Mouse (Mus musculus) liver, adult (tissue): ENCODE data around the gene Nr6a1.

ENCODE experiments used
- GATA4 ChIP-seq: IDR thresholded peaks from 2 replicates; pipeline ENCODE4 v1.6.1; 2014; ENCODE audit warnings: mild to moderate bottlenecking, low read length; ENCODE audit not compliant: insufficient replicate concordance

The Nr6a1 gene

DNA sequence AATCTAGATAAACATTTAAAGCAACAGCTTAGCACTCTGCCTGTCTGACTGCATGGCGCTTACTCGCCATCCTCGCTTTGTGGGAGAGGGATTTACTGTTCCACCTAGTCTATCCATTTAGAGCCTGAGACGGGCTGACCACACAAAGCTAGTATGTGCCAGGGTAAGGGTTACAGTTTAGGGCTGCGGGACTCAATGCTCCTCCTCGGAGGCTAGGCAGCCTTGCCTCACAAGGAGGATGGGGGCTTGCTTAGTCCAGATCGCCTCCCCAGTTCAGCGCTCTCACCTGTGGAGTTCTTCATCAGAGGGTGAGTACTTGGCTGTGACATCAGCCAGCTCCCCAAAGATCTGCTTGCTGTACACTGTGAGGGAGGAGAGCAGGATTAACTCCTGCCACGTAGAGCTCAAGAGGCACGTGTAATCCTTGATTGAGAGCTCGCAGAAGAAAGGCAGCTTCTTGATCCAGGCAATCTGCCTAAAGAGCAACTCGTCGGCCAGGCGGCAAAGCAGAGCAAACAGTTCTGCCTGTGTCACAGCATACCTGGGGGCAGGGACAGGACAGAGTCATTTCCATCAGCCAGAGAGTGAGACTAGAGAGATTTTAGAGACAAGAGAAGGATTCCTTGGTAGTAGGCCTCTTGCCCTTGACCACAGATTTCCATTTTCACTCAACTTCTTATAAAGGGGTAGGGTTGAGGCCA is 188.7 kb downstream of the Nr6a1 start:
- no peak for TF ChIP-seq GATA4

DNA sequence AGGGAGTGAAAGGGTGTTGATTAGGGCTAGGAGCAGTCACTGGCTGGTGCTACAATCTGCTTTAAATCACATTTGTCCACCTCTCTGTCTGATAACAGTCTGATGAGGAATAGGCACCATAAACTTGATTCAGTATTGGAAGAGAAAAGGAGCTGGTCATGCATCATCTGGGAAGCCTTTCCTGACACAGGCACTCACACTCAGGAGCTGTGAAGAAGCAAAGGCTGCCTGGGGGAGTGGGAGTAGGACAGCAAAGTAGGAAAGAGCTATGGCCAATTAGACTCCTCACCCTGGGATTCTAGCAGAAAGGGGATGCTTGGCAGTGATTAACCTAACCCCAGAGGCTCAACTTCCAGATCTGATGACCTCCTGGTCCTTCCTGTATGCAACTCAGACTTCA is 191.7 kb downstream of the Nr6a1 start:
- TF ChIP-seq GATA4 = no peak

DNA sequence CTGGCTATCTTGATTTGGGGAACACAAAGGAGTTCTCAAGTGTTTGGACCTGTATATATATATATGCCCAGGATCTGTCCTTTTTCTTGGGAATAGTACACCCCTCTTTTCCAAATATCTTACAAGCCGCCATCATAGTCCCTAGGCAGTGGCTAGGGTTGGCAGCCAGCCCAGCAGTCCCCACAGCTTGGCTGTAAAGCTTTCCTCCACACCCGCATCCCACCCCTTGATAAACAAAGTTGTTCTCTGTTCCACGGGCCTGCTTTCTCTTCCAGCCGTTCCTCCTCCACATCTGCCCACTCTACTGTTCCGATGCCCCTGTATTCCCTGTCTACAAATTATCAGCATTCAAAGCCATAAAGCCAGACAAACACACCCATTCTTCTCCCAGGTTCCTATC is 192.8 kb downstream of the Nr6a1 start:
- no peak for TF ChIP-seq GATA4

DNA sequence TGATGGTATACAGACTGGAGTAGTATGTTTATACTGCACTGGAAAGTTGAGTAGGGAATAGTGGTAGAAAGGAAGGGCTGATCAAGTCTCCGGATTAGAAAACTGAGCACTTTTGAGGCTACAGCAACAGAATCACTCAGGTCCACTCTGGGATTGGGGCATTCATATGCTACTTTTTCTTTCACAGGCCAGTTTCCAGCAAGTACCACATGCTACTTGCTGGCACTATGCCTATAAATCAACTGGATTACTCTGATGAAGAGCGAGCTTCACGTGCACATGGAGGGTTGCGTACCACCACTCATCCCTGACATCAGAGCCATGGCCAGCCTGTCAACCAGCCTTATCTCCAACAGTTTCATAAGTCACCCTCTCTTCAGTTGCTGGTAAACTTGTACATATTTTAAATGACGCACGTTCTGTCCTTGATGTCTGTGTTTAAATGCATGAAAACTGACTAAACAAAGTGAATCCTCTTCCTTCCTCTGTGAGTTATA is 197.1 kb downstream of the Nr6a1 start:
- TF ChIP-seq GATA4 = no peak

GRCm38 (mm10) chr2:38725427-38725826 is 202.1 kb downstream of the Nr6a1 start:
- TF ChIP-seq GATA4 = no peak

GRCm38 (mm10) chr2:38723378-38723777 is 204.1 kb downstream of the Nr6a1 start:
- no peak for TF ChIP-seq GATA4

DNA sequence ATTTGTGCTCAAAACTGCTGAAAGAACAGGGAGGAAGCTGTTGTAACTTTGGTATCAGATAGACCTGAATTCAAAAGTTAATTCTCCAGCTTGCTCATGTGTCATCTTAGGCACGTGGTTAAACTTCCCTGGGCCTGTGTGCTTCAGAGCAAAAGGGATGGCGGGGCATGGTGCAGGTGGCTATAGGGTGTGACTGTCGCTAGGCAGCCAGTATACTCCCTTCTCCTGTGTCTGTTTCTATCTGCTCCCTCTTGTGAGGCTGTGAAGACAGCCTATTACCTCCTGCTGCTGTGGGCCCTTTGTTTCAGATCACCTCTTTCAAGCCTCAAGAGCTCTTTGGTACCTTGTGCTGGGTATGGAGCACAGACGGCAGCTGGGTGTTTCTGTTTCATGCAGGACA is 205.4 kb downstream of the Nr6a1 start:
- TF ChIP-seq GATA4 = no peak

DNA sequence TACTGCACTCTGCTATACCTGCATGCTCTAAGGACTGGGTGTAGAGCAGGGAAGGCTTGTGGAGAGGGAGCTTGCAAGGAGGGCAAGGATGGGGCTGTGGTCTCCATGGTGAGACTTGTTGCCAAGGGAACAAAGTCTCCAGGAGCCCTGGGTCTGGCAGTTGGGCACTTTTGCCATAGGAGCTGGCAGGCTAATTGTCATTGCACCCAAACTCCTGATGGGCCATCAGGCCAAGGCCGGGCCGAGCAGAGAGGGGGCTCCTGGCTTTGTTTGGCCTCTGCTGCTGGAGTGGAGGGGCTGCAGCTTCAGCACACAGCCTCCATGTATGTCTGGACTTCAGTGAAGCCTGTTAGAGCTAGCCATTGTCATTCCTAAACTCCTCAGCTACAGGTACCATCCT is 206.8 kb downstream of the Nr6a1 start:
- TF ChIP-seq GATA4 = no peak

DNA sequence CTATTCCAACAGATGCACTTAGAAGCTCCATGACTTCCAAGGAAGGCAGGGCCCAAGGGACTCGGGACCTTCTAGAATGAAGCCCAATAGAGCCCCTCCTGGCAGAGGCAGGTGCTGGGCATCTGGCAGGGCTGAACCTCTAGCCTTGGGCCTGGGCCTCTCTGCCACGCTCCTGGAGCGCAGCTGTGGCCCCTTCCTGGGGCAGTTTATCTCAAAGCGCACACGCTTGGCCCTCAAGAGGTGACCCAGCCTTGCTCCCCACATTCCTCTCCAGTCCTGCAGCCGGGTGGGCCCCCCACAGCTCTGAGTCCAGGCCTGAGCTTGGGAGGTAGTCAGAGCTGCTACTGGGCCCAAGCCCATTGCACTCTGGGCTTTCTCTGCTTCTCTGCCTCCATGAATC is 208.1 kb downstream of the Nr6a1 start:
- TF ChIP-seq GATA4 = no peak

GRCm38 (mm10) chr2:38718676-38719075 is 208.8 kb downstream of the Nr6a1 start:
- TF ChIP-seq GATA4 = no peak

DNA sequence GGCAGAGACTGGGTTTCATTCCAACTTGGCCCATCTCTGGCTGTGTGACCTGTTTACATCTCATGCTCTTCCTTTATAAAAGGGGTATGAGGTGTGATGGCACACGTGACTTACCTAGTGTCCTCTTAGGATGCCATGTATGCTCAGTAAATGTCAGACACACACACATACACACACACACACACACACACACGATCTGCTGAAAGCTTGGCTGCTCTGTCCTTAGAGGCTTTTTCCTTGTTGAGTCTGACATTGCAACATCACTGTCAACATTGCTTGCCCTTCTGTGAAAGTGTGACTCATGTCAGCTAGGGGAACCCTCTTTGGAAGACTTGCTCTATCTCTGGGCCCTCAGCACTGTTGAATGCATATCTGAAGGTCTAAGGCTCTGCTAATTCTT is 210.1 kb downstream of the Nr6a1 start:
- no peak for TF ChIP-seq GATA4

- no peak for TF ChIP-seq GATA4
Observed at GRCm38 (mm10) chr2:38714324-38714723, 213.2 kb downstream of the Nr6a1 start, which contains the start of gene Nr5a1. TSS of gene Nr5a1 (minus strand) at chr2:38714542.

DNA sequence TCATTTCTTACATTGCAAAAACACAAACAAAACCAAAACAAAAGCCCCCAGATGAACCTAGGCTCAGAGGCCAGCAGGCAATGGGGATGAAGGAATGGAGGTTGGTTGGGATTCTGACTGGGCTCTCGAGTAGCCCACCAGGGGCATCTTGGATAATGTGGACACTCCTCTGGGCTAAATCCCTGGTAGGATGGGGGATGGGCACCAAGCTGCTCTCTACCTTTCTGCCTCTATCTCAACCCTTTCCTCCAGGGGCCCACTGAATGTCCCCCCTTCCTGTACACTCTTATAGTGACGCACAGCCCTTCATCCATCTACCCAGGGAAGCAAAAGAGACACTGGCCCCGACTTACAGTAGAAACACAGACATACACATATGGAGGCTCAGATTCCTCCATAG is 213.9 kb downstream of the Nr6a1 start:
- TF ChIP-seq GATA4 = no peak

DNA sequence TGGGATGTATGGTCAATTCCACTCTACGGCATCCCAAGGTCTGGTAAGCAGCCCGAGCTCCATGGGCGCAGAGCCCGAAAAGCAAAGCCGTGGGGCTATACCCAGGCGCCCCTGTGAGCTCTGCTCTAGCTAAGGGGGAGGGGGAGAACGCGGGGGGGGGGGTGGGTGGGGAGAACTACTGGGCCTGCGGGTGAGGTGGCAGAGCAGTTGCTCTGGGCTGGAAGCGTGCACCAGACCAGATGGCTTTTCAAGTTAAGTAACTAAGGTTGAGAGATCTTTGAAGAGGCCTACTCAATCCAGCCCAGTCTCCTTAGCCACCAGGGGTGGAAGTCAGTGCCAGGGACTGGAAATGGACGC is 214.7 kb downstream of the Nr6a1 start:
- TF ChIP-seq GATA4 = no peak

DNA sequence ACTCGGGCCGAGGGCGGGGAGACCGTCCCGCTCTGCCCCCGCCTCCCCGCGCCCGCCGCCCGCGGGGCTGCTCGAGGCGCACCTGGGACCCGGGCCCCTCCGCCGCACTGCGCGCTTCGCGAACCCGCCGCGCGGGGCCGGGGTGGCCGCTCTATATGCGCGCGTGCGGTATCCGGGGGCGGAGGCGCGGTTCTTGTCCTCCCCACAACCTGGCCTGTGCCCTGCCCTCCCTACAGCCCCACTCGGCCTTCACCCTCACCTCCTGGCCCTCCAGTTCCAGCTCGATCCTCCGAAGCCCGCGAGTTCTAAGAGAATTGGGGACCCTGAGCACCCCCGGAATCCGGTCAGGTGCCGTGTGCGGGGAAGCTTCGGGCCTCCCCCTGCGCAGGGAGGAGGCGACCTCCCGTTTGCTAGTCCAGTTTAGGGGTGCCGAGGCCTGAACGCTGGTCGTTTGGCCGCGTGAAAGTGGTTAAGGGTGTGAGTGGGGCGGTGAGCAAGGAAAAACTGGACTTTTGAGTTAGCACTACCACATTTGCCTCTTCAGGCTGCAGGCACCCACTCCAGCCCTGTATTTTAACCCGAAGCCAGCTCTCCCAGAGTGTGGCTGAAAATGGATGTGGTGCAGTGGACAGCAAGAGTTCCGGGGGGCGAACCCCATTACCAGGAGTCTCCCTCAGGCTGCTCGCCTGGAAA is 215.3 kb downstream of the Nr6a1 start:
- TF ChIP-seq GATA4 = no peak

DNA sequence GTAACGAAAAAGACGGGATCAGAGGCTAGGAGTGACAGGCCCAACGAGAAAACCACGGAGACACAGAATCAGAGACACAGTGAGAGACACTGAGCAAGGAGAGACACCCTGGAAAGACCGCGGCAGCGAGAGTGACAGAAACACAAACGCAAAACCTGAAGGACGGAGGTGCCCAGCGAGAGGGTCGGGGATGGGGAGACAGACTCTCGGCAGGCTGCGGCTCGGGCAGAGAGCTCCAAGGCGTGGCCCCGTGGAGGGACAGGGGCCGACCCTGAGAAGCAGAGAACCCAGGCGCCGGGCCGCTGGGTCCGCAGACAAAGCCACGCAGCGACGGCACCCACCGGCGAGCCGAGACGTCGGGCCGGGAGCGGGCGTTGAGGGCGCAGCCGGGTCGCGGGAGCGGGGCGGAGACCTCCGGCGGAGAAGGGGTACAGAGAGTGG is 216.0 kb downstream of the Nr6a1 start:
- TF ChIP-seq GATA4 = no peak
